Mouse (Mus musculus) c-Kit-negative CD71-positive TER-119-positive erythroid progenitor cells, embryonic 14.5 days (primary cell): Measurements from ENCODE around the gene Ddah1.

ENCODE experiments used
- DNase-seq: peaks from one replicate; pipeline ENCODE4 v3.0.0-alpha.2; 2013; ENCODE audit warnings: low read depth, low spot score

Gene Ddah1

DNA sequence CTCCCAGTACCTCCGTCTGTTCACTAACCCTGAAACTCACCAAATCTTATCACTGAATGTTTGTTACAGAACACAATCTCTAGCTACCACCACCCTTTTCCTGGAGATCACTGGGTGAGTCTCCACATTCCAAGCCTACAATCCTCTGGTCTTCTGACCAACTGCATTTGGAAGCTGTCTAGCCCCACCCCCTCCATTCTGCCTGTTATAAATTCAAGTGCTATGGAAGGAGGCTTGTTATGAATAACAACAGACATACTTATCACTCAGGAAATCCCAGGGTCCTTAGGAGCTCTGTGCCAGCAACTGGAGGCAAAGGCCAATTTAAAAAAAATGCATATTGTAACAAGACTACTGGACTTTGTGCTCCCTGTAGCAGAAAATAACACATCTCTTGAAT, 58.3 kb downstream of the Ddah1 start:
- DNase-seq: no peak

DNA sequence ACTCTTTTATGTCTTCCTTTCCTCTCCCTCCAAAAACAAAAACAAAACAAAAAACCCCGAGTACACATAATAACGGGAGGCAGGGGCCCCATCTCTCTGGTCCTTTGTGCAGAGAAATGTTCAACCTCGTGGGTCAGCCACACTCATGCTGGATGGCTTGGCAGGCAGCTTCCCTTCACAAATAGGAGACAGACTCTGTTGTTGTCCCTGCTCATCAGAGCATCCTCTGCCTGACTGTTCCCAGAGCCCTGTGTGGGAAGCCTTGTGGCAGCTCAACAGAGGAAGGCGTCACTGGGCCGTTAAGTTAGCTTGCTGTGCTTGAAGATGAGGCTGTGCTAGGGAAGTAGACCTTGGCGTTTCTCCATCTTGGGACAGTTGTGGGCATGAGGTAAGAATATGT, 58.8 kb downstream of the Ddah1 start:
- DNase-seq: no peak

DNA sequence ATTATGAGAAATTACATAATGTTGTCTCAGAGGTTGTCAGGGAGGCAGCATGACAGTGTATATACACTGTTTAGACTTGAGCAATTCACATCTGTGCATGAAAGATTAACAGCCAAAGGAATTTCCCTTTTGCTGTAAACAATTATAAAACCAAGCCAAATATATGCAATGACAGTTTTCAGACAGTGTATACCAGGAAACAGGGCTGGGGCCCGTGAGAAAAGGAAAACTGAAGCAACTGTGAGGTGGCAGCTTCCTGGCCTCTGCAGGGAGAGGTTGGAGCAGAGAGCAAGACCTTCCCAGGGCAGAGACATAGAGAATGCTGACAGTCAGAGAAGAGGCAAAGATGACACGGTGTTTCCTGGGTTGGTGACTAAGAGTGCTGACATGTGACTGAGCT, 62.0 kb downstream of the Ddah1 start:
- DNase-seq: no peak

DNA sequence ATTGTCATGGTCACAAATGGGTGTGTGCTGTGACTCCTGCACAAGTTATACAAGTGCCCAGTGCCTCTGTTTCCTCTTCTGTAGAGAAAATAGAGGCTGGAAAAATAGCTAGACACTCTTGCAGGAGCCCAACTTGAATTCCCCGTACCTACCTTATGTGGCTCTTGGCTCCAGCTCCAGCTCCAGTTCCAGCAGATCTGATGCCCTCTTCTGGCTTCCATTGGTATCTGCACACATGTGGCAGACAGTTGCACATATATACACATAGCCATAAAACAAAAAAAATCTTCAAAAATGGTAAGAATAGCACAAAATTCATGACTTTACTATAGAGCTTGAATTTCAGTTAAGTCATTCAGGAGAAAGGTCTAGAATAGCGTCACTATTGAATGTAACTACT, 62.5 kb downstream of the Ddah1 start:
- DNase-seq: no peak

DNA sequence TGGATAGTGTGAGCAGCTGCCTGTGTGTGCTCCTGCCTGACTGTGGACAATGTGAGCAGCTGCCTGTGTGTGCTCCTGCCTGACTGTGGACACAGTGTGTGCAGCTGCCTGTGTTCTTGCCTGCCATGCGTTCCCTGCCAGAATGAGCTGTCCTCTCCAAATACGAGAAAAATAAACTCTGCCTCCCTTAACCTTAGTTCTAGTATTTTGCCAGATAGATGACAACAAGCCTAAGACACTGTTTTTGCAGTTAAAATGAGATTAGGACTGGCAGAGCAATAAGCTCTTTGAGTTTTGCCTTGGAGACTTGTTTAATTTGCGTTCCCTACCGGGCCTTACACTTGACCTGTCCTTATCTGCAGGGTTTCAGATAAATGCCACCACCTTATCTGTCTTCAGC, 63.7 kb downstream of the Ddah1 start:
- DNase-seq: no peak

DNA sequence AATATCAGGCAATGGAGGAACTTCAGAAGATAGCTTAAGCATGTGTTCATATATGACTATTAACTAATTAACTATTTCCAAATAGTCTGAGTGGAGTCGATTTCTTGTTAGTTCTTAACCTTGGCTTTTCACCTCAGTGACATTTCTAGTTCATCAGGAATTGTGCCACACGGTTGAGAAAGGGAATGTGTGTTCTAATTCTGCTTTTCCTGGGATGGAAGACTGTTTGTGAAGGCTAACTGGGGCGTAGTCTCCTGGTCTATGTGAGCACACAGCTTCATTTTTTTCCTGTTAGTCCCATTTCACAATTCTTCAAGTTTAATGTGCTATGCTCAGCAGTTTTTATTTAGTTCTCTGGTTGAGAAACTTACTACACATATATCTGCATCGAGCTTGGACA, 65.2 kb downstream of the Ddah1 start:
- no peak for DNase-seq

DNA sequence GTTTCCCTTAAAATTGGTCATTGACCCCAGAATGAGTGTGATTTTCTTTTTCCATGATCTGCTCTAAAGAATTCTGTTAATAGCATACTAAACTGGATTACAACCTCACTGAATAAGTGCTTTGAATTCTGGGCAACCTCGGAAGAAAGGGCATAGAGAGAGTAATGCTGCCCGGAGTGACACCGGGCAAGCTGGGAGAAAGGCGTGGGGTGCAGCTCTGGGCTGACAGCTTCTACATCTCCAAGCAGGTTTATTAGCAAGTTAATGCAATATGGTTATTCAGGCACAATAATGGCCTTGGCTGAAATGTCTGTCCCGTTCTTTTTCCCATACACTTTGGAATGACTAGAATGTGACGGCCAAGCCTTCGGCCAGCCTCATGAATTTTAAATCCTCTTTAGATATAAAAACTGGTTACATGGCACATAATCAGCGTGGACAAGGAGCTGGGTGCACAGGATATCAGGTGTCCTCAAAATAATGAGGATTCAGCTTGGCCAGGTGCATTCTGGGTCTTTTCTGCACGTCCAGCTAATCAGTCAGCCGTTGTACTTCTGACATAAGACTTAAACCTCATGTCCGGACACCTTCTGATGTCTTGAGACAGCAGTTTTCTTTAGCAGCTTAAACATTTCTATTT, 67.1 kb downstream of the Ddah1 start:
- DNase-seq: no peak

DNA sequence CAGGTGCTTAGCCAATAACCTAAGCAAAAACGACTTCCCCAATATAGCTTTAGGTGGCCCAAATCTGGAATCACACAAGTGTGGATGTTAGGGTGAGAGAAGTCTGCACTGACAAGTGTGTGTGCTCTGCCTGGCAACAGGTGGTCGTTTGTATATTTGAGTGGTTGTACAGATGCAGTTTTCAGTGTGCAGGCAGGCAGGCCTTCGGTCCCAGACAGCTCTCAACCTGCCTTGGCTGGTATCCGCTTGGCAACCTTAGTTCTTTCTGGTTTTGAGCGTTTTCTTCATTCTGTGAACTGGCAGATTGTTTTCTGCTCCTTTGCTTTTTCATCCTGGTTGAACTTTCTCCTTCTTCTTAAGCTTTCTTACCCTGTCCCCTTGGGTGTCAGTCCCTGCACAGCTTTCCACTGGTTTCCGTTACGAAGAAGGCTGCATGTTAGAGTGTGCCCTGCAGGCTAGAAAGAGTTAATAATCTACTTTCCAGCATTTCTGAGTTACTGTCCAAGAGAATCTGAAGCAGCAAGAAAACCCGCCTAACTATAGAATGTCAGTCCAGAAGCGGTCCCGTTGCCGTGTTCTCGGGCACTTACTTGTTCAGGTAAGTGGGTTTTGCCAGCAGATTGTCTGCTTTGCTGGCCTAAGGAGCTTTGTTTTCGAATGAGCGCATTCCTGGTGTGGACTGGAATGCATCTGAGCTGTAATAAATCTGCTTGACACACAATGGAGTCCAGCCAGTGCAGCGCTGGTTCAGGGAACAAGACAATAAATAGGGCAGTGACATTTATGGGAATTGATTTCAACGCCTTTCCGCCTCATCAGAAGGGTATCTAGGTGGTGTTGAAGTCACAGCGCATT, 68.9 kb downstream of the Ddah1 start:
- DNase-seq: no peak

DNA sequence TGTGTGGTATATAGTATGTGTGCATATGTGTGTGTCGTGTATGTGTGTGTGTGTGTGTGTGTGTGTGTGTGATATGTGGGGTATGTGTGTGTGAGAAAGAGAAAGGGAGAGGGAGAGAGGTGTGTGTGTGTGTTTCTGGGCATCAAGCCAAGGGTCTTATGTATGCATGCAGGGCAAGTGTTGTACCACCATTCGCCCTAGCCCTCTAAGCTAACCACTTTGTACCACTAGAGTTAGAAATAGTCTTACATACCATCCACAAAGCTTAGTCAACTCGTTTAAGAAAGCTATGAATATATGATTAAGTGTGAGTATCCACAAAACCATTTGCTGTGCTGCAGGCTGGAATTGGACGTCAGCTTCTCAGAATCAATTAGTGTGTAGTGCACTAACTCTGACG, 70.4 kb downstream of the Ddah1 start:
- no peak for DNase-seq

DNA sequence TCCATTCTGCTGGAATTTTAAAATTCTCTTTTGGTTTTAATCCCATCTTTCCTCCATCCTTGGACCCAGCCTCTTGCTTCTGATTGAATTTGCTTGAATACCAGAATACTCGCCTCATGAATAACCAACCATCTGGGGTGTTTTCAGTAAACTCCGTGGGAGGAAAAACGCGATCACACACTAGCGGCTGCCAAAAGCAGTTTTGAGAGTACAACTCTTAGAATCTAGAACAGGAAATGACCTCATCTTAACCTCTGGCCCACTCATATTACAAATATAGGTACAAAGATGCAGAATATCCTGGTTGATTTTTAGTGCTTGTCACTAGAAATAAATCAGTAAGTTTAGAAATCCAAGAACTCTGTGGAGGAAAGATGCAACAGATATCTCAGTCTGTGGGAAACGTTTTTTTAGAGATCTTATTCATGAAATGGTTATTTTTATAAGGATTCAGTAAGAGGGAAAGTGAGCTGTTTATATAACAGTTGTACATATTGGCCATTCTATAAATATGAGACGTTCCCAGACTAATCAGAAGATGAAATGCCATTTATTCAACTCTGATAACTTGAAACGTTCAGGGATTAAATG, 75.6 kb downstream of the Ddah1 start:
- DNase-seq: no peak

DNA sequence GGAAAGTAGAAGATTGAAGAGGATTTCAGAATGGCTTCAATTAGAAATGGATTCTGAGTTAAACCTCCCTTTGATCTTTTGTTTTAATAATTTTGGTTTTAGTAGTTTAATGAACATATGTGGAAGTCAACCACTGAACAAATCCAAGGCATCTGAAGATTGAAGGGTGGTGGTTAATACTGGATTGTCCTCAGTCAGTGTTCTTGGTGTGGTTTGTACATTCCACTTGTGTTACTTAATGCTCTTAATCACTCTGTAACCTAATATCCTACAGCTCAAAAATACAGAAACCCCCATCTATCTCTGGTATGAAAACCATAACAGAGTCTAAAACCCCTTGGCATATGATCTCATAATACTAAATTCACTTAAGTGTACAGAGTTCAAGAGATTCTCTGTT, 79.8 kb downstream of the Ddah1 start:
- no peak for DNase-seq

DNA sequence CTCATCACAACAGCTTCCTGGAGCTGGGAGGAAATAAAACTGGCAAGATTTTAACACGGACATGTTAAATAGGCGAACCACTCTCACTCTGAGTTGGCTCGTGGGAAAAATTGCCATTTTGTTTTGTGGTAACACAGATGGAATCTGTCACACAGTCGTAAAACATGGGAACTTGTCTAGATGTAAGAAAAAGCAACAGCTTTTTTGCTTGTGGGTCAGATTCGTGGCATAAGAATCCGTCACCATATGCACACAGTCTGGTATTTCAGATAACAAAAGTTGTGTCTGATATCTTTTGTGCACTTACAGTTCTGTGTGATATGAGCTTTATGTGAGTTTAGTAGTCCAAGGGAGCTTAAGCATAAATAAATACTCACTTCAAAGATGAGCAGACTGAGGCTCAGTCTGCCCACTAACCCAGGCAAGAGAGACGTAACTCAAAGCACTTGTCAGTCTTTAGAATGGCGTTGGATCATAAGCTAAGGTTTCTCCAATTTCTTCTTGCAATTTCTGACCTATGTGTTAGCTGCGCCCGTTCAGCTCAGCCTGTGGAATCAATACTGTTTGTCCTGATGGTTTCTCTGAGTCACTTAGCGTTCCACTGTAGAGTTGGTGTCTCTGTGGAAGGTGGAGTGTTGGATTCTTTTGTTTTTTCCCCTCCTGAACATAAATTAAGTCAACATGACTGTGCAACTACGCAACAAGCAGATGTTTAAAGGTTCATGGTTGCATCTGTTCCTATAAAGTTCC, 83.7 kb downstream of the Ddah1 start:
- no peak for DNase-seq

DNA sequence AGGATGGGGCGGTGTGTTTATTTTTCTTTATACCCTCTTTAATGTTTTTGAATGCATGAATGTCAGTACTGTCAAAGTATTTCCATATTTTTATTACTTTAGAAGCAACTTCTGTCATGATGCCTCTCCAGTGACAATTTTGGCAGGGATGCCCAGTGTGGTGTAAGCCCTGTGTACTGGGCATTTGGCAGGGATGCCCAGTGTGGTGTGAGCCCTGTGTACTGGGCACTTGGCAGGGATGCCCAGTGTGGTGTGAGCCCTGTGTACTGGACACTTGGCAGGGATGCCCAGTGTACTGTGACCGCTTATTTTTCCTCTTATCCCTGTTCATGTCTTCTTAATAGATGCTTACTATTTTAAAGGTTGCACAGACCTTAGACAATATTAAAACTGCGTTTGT, 85.4 kb downstream of the Ddah1 start:
- no peak for DNase-seq

DNA sequence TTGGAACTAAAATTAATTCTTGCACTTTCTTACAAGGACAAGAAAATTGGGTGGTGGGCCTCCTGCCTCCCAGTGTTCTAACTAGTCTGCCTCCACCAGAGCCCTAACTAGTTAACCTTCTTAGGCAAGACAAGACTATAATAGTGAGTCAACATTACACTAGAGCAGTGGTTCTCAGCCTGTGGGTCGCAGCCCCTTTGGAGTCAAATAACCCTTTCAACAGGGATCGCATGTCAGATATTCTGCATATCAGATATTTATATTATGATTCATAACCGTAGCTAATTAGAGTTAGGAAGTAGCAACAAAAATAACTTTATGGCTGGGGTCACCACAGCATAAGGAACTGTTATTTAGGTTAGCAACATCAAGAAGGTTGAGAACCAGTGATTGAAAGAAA, 86.4 kb downstream of the Ddah1 start:
- DNase-seq: no peak

DNA sequence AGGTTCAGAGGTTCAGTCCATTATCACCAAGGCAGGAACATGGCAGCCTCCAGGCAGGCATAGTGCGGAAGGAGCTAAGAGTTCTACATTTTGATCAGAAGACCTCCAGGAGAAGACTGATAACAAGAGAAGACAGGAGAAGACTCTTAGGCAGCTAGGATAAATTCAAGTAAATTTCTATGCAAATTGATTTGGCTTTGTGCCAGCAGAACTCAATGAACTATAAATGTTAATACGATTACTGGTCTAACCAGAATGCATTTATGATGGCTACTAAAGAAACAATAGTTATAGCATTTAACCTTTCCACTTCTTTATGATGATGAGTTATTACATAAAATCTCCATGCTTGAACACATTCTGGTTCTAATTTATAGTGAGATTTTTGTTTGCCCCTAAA, 87.8 kb downstream of the Ddah1 start:
- no peak for DNase-seq

DNA sequence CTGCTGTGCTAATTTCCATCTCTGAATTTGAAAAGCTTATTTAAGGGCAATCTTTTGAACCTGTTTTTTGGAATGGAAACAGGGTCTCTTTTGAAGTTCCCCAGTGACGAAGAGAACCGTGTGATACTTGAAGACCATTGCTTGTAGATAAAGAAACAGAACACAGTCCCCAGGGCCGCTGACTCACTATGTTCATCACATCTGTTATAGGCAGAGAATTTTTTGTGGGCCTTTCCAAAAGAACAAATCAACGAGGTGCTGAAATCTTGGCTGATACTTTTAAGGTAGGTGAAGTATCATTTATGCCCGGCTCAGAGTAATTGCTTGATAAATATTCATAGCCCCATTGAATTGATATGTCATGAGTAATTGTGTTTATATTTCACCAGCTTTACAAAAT, 93.6 kb downstream of the Ddah1 start:
- no peak for DNase-seq

DNA sequence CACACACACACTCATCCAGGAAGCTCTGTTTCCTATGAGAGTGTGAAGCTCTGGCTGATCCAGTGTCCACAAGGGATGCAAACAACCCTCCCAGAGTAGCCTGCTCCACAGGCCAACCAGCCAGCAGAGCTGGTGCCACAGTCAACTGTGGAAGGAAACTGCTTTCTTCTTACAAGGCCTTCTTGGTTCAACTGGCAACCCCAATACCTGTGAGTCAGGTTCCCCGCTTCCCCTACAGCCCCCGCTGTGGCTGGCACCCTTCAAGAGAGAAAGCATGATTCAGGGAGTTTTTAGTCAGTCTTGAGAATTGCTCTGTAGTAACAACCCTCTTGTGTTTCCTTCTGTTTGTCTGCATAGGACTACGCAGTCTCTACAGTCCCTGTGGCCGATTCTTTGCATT, 94.3 kb downstream of the Ddah1 start:
- no peak for DNase-seq

DNA sequence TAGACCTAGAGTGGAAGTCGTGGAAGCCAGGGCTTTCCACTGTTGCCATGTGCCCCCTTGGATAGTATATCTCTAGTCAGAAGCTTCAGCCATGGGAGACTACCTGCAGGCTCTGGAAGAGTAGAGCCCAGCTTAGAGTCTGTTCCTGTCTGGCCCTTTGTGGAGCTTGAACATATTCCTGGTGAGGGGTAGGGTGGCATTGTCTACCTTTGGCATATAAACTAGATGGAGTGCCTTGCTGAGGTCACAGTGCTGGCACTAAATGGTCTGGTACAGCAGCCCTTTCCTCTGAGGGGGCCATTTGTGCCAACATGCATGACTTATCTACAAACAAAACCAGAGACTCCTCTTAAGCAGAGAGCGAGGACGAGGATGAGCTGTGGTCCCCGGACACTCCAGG, 95.2 kb downstream of the Ddah1 start:
- DNase-seq: no peak

DNA sequence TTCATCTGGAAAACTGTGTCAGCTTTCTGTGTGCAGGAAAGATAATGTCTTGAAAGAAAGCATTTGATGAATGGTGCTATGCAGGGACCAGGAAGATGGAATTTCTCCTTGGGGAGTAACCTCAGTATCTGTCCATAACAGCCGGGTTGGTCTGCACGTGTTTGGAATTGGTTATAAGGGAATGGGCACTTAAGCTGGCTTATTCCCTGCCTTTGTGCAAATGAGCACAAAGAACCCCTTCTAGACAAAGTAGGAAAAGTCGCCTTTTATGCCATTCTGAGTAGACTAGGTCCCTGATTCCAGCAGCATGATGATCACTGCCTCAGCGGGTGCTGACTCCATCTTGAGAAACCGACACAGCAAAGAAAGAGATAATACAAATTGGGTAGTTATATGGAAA, 96.0 kb downstream of the Ddah1 start:
- no peak for DNase-seq

DNA sequence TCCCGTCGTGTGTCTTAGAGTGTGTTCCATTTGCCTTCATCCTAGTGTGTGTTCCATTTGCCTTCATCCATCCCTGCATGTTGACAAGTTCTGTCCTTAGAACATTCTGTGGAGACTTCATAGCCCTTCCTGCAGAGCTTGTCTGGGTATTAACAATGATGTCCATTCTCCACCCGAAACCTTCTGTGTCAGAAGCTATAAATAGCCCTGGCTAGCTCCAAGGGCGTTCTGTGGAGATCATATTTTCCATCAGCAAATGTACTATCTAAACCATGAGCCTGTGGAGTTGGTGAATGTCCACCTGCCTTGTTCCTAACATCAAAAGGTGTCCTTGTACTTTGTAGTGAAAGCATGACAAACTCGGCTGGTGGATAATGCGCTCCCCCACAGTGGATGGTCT, 96.8 kb downstream of the Ddah1 start:
- DNase-seq: no peak

DNA sequence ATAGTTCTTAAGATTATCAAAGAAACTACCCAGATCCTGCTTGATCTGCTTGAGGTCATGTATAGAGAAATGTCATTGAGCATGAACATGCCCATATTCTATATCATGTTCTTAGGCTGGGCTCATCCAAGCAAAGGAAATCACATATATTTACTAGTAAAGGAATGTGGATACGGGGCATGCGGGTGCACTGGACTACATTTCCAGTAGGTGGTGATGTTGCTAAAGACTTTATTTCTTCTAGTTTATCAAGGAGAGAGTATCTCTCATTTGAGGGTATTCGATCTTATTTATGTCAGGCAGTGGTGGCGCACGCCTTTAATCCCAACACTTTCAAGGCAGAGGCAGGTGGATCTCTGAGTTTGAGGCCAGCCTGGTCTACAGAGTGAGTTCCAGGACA, 99.9 kb downstream of the Ddah1 start:
- DNase-seq: no peak

DNA sequence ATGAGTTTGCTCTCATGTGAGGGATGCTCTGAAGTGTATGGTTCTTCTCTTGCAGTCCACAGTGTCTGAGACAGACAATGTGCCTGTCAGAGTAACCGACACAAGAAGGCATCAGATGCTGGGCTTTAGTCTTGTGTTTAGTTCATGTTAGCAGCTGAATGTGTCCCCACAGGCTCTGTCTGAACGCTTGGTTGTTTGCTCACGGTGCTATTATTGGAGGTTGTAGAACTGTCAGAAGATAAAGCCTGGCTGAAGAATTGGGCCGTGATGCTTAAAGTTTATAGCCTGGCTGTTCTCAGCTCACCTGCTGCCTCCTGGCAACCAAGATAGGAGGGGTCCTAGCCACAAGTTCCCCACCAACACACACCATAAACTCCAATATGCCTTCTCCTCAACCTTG, 104.0 kb downstream of the Ddah1 start:
- DNase-seq: no peak
